Mouse (Mus musculus) forebrain, embryonic 10.5 days (tissue): Measurements from ENCODE around the gene Mettl15. TPM values are rescaled to one million over a fixed set of nuclear protein-coding genes. Genes with fewer than 3 reads are reported as not detected.

ENCODE experiments used
- DNase-seq: peaks from one replicate; pipeline ENCODE4 v3.0.0-alpha.2; 2017; ENCODE audit warnings: low spot score; ENCODE audit errors: extremely low spot score
- H3K27ac ChIP-seq: fragments of 300-500 bp; sonication (generic); 2 replicates; pipeline ENCODE4 v1.5.1; 2016; ENCODE audit warnings: mild to moderate bottlenecking
- H3K27me3 ChIP-seq: fragments of 300-500 bp; sonication (generic); 2 replicates; pipeline ENCODE4 v1.6.1; 2016; ENCODE audit warnings: mild to moderate bottlenecking; ENCODE audit not compliant: poor library complexity, severe bottlenecking
- H3K36me3 ChIP-seq: fragments of 300-500 bp; sonication (generic); replicated peaks from 2 replicates; pipeline ENCODE4 v1.6.1; 2016; ENCODE audit warnings: mild to moderate bottlenecking, moderate library complexity
- H3K4me1 ChIP-seq: fragments of 300-500 bp; sonication (generic); 2 replicates; pipeline ENCODE4 v1.6.1; 2016
- H3K4me3 ChIP-seq: fragments of 300-500 bp; sonication (generic); 2 replicates; pipeline ENCODE4 v1.5.1; 2016; ENCODE audit warnings: mild to moderate bottlenecking, moderate library complexity
- H3K9me3 ChIP-seq: fragments of 300-500 bp; sonication (generic); 2 replicates; pipeline ENCODE4 v1.6.1; 2016; ENCODE audit warnings: mild to moderate bottlenecking, moderate library complexity
- WGBS: fragments of 180-500 bp; shearing (Covaris S2); methylation state at CpG from one replicate; pipeline ENCODE4 v1.1.7; 2016; 5-methylcytosine and 5-hydroxymethylcytosine counted together
- microRNA-seq: library from miRNA; unstranded; fragments of <30 nt; microRNA quantifications from one replicate; pipeline ENCODE4, GENCODE M21; 2017
- polyA plus RNA-seq: library from polyadenylated mRNA; unstranded; fragments of >200 nt; fragmentation: Nextera tagmentation; extraction: Ambion mirVana; gene quantifications from 2 replicates; pipeline ENCODE4 v1.2.1, GENCODE M21; 2016

Mettl15 gene
- polyA plus RNA-seq, 1 experiment from 2014 or later: 9.5 TPM

GRCm38 (mm10) chr2:109147292-109147691, 133.3 kb downstream of the Mettl15 start:
- DNase-seq: no peak
- Histone ChIP-seq H3K4me3 (no peak overlapping the region), H3K27me3 (no peaks in the 10 kb centered on the region), H3K36me3 (no peaks in the 10 kb centered on the region), H3K27ac (no peak overlapping the region), H3K4me1 (no peaks in the 10 kb centered on the region), H3K9me3 (no peaks in the 10 kb centered on the region)

GRCm38 (mm10) chr2:109144410-109144809, 136.1 kb downstream of the Mettl15 start:
- Histone ChIP-seq H3K4me1 (no peaks in the 10 kb centered on the region), H3K9me3 (no peaks in the 10 kb centered on the region), H3K4me3 (no peak overlapping the region), H3K27ac (no peak overlapping the region), H3K36me3 (no peaks in the 10 kb centered on the region), H3K27me3 (no peaks in the 10 kb centered on the region)
- DNase-seq: no peak
- 85% methylated on average over 2 of the region's 2 CpGs for WGBS

- Histone ChIP-seq H3K4me3 (no peak overlapping the region), H3K4me1 (no peaks in the 10 kb centered on the region), H3K9me3 (no peaks in the 10 kb centered on the region), H3K27me3 (no peaks in the 10 kb centered on the region), H3K36me3 (no peaks in the 10 kb centered on the region), H3K27ac (no peak overlapping the region)
- WGBS: 83% methylated on average over 1 of the region's 1 CpGs
- no peak for DNase-seq
Observed at GRCm38 (mm10) chr2:109140330-109140729, 140.2 kb downstream of the Mettl15 start.

DNA sequence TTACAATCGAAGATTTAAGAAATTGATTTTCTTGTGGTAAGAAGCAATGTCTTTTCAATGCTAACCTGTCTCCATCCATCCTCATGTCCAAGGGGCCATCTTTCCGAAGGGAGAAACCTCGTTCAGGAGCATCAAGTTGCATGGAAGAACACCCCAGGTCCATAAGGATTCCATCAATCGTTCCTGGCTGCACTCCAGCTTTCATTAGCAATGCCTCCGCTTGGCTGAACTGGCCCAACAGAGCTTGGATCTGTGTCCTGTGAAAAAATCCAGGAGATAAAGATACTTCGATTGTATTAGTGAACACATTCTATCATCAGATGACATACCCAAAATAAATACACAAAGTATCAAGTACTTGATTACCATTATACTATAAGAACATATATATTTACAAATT, 143.3 kb downstream of the Mettl15 start:
- no peaks in the 10 kb centered on the region for H3K36me3 ChIP-seq
- WGBS: 91% methylated on average over 6 of the region's 6 CpGs
- H3K4me3 ChIP-seq: no peak overlapping the region
- DNase-seq: no peak
- H3K4me1 ChIP-seq: no peaks in the 10 kb centered on the region
- no peaks in the 10 kb centered on the region for H3K9me3 ChIP-seq
- H3K27ac ChIP-seq: no peak overlapping the region
- no peaks in the 10 kb centered on the region for H3K27me3 ChIP-seq

- Histone ChIP-seq H3K9me3 (no peaks in the 10 kb centered on the region), H3K4me1 (no peaks in the 10 kb centered on the region), H3K36me3 (no peaks in the 10 kb centered on the region), H3K4me3 (no peak overlapping the region), H3K27ac (no peak overlapping the region), H3K27me3 (no peaks in the 10 kb centered on the region)
- WGBS: 88% methylated on average over 3 of the region's 3 CpGs
- DNase-seq: no peak
Observed at GRCm38 (mm10) chr2:109130718-109131117, 149.8 kb downstream of the Mettl15 start.

- WGBS: 79% methylated on average over 3 of the region's 3 CpGs
- H3K27me3 ChIP-seq: no peaks in the 10 kb centered on the region
- H3K36me3 ChIP-seq: no peaks in the 10 kb centered on the region
- no peaks in the 10 kb centered on the region for H3K9me3 ChIP-seq
- DNase-seq: no peak
- no peaks in the 10 kb centered on the region for H3K4me1 ChIP-seq
- H3K27ac ChIP-seq: no peak overlapping the region
- no peak overlapping the region for H3K4me3 ChIP-seq
Observed at GRCm38 (mm10) chr2:109129921-109130320, 150.6 kb downstream of the Mettl15 start.

GRCm38 (mm10) chr2:109105773-109106484, 174.6 kb downstream of the Mettl15 start:
- WGBS: 78% methylated on average over 3 of the region's 3 CpGs

DNA sequence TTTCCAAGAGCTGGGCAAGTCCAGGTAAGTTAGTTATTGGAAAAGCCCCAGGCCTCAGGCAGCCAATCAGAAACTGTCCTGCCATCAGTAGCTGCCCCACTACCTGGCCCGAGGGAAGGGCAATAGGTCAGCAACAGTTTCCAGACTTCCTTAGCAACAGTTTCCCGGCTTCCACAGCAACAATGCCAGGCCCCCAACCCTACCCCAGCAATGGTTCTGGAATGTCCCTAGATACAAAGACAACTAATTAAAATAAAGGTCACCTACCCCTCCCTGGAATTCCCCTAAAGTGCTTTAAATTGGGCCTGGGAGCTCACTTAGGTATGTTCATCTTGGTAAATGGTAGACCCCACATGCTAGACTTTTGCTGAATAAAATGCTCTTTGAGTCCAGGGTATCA, 230.9 kb downstream of the Mettl15 start:
- Histone ChIP-seq H3K36me3 (no peaks in the 10 kb centered on the region), H3K27me3 (no peaks in the 10 kb centered on the region), H3K27ac (no peak overlapping the region), H3K9me3 (no peaks in the 10 kb centered on the region), H3K4me3 (no peak overlapping the region), H3K4me1 (no peaks in the 10 kb centered on the region)
- WGBS: 76% methylated on average over 2 of the region's 2 CpGs
- DNase-seq: no peak

More at GRCm38 (mm10) chr2:109105773-109106484, 174.6 kb downstream of the Mettl15 start:
- no peaks in the 10 kb centered on the region for H3K27me3 ChIP-seq
- H3K27ac ChIP-seq: no peak overlapping the region
- H3K36me3 ChIP-seq: no peaks in the 10 kb centered on the region
- no peaks in the 10 kb centered on the region for H3K9me3 ChIP-seq
- DNase-seq: no peak
- no peak overlapping the region for H3K4me3 ChIP-seq
- no peaks in the 10 kb centered on the region for H3K4me1 ChIP-seq

Small RNA genes within 50 kb of the gene (microRNA-seq; reads per million reads assigned to microRNA genes)
- not detected for gene Gm24115

Other genes starting within 250 kb of the Mettl15 start
- 34.4 and 36.8 TPM in 2 replicates for gene Kif18a, start within 50 bp of the Mettl15 start, polyA plus RNA-seq